Mouse (Mus musculus): ENCODE data around the gene Prm3. TPM values are rescaled to one million over a fixed set of nuclear protein-coding genes. Genes with fewer than 3 reads are reported as not detected.

Prm3 gene
- polyA plus RNA-seq, 1 experiment from 2014 or later, result not detected

GRCm38 (mm10) chr16:10781862-10782371 lies 8.8 kb downstream of the Prm3 start:
- Histone ChIP-seq H3K27me3 (peaks cover 23% of the 10 kb centered on the region), H3K9ac (0 out of 2 replicates have a peak overlapping the region, but pooled peaks have one; percentile 16), H3K4me1 (peaks cover 35% of the 10 kb centered on the region), H3K4me2 (no peak overlapping the region), H3K4me3 (no peak overlapping the region), H3K27ac (no peak overlapping the region), H3K36me3 (ENCODE audit: poor library complexity, severe bottlenecking) (no peaks in the 10 kb centered on the region), H3K9me3 (replicated peaks) (no peaks in the 10 kb centered on the region)
- ATAC-seq, result no peak
- 36% methylated on average over 9 of the region's 9 CpGs for WGBS

GRCm38 (mm10) chr16:10780631-10781120 lies 10.0 kb downstream of the Prm3 start:
- 93% methylated on average over 5 of the region's 5 CpGs for WGBS

GRCm38 (mm10) chr16:10777579-10778160 lies 13.0 kb downstream of the Prm3 start:
- Histone ChIP-seq H3K27me3 (peaks cover 2% of the 10 kb centered on the region), H3K36me3 (ENCODE audit: poor library complexity, severe bottlenecking) (no peaks in the 10 kb centered on the region), H3K9ac (no peak overlapping the region), H3K27ac (no peak overlapping the region), H3K4me2 (no peak overlapping the region), H3K4me1 (peaks cover 12% of the 10 kb centered on the region; the same call in 1 of the 2 replicates), H3K9me3 (replicated peaks) (no peaks in the 10 kb centered on the region), H3K4me3 (no peak overlapping the region)
- WGBS, result 73% methylated on average over 5 of the region's 5 CpGs
- ATAC-seq, result no peak

More at GRCm38 (mm10) chr16:10780631-10781120, 10.0 kb downstream of the Prm3 start:
- Histone ChIP-seq H3K4me3 (no peak overlapping the region), H3K9ac (no peak overlapping the region), H3K9me3 (replicated peaks) (no peaks in the 10 kb centered on the region), H3K36me3 (ENCODE audit: poor library complexity, severe bottlenecking) (no peaks in the 10 kb centered on the region), H3K27me3 (peaks cover 23% of the 10 kb centered on the region), H3K4me2 (no peak overlapping the region), H3K27ac (no peak overlapping the region), H3K4me1 (peaks cover 30% of the 10 kb centered on the region)
- no peak for ATAC-seq

GRCm38 (mm10) chr16:10776322-10776721 lies 14.4 kb downstream of the Prm3 start:
- H3K9ac ChIP-seq, result no peak overlapping the region
- ATAC-seq, result no peak
- no peaks in the 10 kb centered on the region for H3K36me3 ChIP-seq (ENCODE audit: poor library complexity, severe bottlenecking)
- no peaks in the 10 kb centered on the region for H3K9me3 ChIP-seq (replicated peaks)
- no peak overlapping the region for H3K27ac ChIP-seq
- no peak overlapping the region for H3K4me2 ChIP-seq
- no peaks in the 10 kb centered on the region for H3K27me3 ChIP-seq
- no peak overlapping the region for H3K4me3 ChIP-seq
- no peaks in the 10 kb centered on the region for H3K4me1 ChIP-seq
- 72% methylated on average over 7 of the region's 7 CpGs for WGBS

- Histone ChIP-seq H3K4me2 (no peak overlapping the region), H3K9ac (no peak overlapping the region), H3K36me3 (ENCODE audit: poor library complexity, severe bottlenecking) (no peaks in the 10 kb centered on the region), H3K4me1 (no peaks in the 10 kb centered on the region), H3K27ac (no peak overlapping the region), H3K27me3 (no peaks in the 10 kb centered on the region), H3K4me3 (no peak overlapping the region), H3K9me3 (replicated peaks) (no peaks in the 10 kb centered on the region)
- WGBS, result 67% methylated on average over 4 of the region's 4 CpGs
- ATAC-seq, result no peak
These were observed 16.0 kb downstream of the Prm3 start for GRCm38 (mm10) chr16:10774726-10775125.

GRCm38 (mm10) chr16:10773543-10773942 lies 17.2 kb downstream of the Prm3 start:
- no peak overlapping the region for H3K9ac ChIP-seq
- H3K27me3 ChIP-seq, result 0 out of 2 replicates have a peak, but pooled peaks cover 3% of the 10 kb centered on the region
- no peaks in the 10 kb centered on the region for H3K9me3 ChIP-seq (replicated peaks)
- H3K4me2 ChIP-seq, result no peak overlapping the region
- 90% methylated on average over 8 of the region's 8 CpGs for WGBS
- ATAC-seq, result no peak
- H3K4me3 ChIP-seq, result no peak overlapping the region
- H3K4me1 ChIP-seq, result no peaks in the 10 kb centered on the region
- H3K36me3 ChIP-seq (ENCODE audit: poor library complexity, severe bottlenecking), result no peaks in the 10 kb centered on the region
- no peak overlapping the region for H3K27ac ChIP-seq

- no peaks in the 10 kb centered on the region for H3K4me1 ChIP-seq
- ATAC-seq, result no peak
- 73% methylated on average over 19 of the region's 19 CpGs for WGBS
- H3K4me3 ChIP-seq, result no peak overlapping the region
- no peak overlapping the region for H3K4me2 ChIP-seq
- H3K27me3 ChIP-seq, result 0 out of 2 replicates have a peak, but pooled peaks cover 3% of the 10 kb centered on the region
- H3K9ac ChIP-seq, result no peak overlapping the region
- no peaks in the 10 kb centered on the region for H3K9me3 ChIP-seq (replicated peaks)
- no peaks in the 10 kb centered on the region for H3K36me3 ChIP-seq (ENCODE audit: poor library complexity, severe bottlenecking)
- H3K27ac ChIP-seq, result no peak overlapping the region
These were observed 18.8 kb downstream of the Prm3 start for GRCm38 (mm10) chr16:10771769-10772510.

- Histone ChIP-seq H3K4me1 (no peaks in the 10 kb centered on the region), H3K36me3 (ENCODE audit: poor library complexity, severe bottlenecking) (no peaks in the 10 kb centered on the region), H3K27me3 (0 out of 2 replicates have a peak, but pooled peaks cover 3% of the 10 kb centered on the region), H3K27ac (no peak overlapping the region), H3K4me3 (no peak overlapping the region), H3K4me2 (no peak overlapping the region), H3K9ac (no peak overlapping the region), H3K9me3 (replicated peaks) (no peaks in the 10 kb centered on the region)
- ATAC-seq, result no peak
- 54% methylated on average over 4 of the region's 4 CpGs for WGBS
These were observed 20.0 kb downstream of the Prm3 start for GRCm38 (mm10) chr16:10770531-10771325.

GRCm38 (mm10) chr16:10769661-10770060 lies 21.1 kb downstream of the Prm3 start:
- Histone ChIP-seq H3K9me3 (replicated peaks) (no peaks in the 10 kb centered on the region), H3K4me3 (no peak overlapping the region), H3K27ac (no peak overlapping the region), H3K9ac (no peak overlapping the region), H3K36me3 (ENCODE audit: poor library complexity, severe bottlenecking) (no peaks in the 10 kb centered on the region), H3K4me2 (no peak overlapping the region), H3K27me3 (0 out of 2 replicates have a peak, but pooled peaks cover 3% of the 10 kb centered on the region), H3K4me1 (no peaks in the 10 kb centered on the region)
- no peak for ATAC-seq
- 41% methylated on average over 2 of the region's 2 CpGs for WGBS

GRCm38 (mm10) chr16:10768821-10769220 lies 21.9 kb downstream of the Prm3 start:
- H3K4me2 ChIP-seq, result no peak overlapping the region
- H3K9ac ChIP-seq, result no peak overlapping the region
- no peak overlapping the region for H3K4me3 ChIP-seq
- H3K9me3 ChIP-seq (replicated peaks), result no peaks in the 10 kb centered on the region
- 0 out of 2 replicates have a peak, but pooled peaks cover 3% of the 10 kb centered on the region for H3K27me3 ChIP-seq
- no peak overlapping the region for H3K27ac ChIP-seq
- no peaks in the 10 kb centered on the region for H3K4me1 ChIP-seq
- ATAC-seq, result no peak
- 69% methylated on average over 9 of the region's 9 CpGs for WGBS
- no peaks in the 10 kb centered on the region for H3K36me3 ChIP-seq (ENCODE audit: poor library complexity, severe bottlenecking)

- no peak for ATAC-seq
- Histone ChIP-seq H3K4me2 (no peak overlapping the region), H3K27ac (no peak overlapping the region), H3K4me3 (no peak overlapping the region), H3K27me3 (0 out of 2 replicates have a peak, but pooled peaks cover 3% of the 10 kb centered on the region), H3K9me3 (replicated peaks) (no peaks in the 10 kb centered on the region), H3K4me1 (no peaks in the 10 kb centered on the region), H3K9ac (no peak overlapping the region), H3K36me3 (ENCODE audit: poor library complexity, severe bottlenecking) (no peaks in the 10 kb centered on the region)
- WGBS, result 33% methylated on average over 4 of the region's 4 CpGs
These were observed 23.6 kb downstream of the Prm3 start for GRCm38 (mm10) chr16:10767158-10767557.
